Mouse (Mus musculus) skeletal muscle tissue, postnatal 0 days (tissue): ENCODE results near the gene Tns2. TPM values are rescaled to one million over a fixed set of nuclear protein-coding genes. Genes with fewer than 3 reads are reported as not detected.

Experiments used
- polyA plus RNA-seq: library from polyadenylated mRNA; unstranded; fragments of >200 nt; fragmentation: Nextera tagmentation; extraction: Ambion mirVana; gene quantifications from 2 replicates; pipeline ENCODE4 v1.2.1, GENCODE M21; 2015

Tns2 gene
- 19.1 and 21.2 TPM in 2 replicates for polyA plus RNA-seq

DNA sequence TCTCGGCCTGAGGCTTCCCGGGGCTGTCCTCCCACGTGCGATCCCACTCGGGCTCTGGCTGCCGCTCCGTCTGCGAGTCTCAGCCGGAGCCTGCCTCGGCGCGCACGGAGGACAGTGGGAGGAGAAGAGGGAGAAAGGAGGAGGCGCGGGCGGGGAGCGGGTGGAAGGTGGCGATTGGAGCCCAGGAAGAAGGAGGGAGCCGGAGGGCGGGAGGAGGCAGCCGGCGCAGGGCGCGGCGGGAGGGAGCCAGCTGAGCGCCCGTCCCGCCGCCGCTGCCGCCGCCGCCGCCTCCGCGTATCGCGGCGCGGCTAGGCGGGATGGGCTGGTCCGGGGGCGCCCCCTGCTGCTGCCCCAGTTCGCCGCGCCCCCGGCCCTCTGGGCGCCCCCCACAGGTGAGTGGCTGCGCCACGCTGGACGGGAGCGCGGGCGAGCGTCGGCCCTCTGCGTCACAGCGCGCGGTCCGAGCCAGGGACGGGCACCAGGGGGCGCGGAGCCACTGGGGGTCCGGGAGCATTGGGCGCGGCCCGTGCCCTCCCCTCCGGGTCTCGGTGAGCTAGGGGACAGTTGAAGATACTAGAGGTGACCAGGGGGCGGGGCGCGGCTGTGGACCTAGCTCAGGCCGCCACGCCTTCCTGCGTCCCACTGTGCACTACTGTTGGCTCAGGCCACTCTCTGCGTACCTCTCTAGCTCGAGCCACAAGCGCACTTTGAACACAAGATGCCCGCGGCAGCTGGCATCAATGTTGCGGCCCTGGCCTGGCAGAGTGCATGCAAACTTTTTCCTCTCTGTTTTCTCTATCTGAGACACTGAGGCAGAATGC, at the start of gene Tns2:
TSS of gene Tns2 (plus strand) at position 253 of the 821 bp plus-strand sequence.

DNA sequence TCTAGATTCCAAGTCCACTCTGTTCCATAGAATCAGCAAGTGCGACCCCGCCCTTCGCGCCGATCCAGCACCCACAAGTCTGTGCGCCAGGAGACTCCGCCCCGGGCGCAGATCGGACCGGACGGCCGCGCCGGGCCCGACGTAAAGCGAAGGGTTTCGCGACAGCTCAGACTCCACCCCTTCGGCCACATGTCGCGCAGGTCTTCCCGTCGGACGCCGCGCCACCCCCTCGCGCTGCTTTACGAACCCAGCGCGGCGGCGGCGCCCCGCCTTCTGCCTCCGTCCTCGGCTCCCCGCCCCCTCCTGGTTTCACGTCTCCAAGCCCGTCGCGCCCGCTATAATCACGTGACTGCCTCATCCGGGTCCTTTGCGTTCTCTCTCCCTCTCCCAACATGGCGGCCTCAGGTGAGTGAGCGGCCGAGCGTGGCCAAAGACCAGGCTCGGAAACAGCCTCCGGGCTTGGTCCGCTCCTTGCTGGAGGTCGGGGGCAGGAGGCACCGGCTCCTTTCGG, 26.6 kb upstream of the Tns2 start, which contains the start of gene Eif4b:
TSS of gene Eif4b (plus strand) at position 215 of the 511 bp plus-strand sequence.

DNA sequence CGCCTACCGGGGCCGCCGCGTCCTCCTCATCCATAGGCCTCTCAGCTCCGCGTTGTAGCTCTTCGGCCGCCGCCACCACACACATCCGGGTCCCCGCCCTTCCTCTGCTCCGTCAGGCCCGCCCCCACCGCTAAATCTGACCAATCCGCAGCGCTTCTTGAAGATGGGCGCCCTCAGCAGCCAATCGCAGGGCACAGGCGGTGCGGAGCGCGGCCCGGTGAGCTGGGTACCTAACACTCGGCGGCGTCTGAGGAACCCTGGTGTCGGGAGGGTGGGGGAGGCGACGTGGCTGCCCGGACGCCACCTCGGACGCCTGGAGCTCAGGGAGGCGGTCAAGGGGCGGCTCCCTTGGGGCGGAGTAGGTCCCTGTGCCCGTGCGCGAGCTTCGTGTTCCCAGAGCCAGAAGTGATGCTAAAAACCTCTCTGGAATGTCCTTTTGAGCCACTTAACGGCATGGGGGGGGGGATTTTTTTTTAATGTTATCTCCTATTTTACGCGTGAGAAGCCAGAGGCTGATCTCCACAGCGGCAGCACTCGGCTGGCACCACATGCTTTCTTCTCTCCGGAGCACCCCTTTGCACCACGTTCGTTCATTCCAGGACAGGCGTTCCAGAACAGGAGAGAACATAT, 36.0 kb downstream of the Tns2 start, which contains the start of gene Spryd3:
TSS of gene Spryd3 (minus strand) at position 106 of the 630 bp plus-strand sequence.

DNA sequence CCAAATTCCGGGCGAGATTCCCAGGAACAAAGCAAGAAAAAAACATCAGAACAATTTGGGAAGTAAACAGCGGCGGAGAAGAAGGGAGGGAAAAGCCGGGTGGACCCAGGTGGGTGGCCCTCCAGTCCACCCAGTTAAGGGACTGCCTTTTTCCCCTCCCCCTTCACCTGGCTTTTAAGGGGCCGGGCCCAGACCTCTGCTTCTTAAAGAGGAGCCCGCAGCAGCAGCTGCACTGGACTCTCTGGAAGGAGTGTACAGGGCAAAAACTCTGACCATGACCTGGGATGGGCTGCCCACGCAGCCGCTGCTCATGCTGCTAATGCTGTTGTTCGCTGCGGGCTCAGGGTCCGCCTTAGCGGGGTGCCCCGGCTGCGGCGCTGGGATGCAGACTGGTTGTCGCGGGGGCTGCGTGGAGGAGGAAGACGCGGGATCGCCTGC, 44.1 kb downstream of the Tns2 start, which contains the start of gene Igfbp6:
TSS of gene Igfbp6 (plus strand) at position 89 of the 438 bp plus-strand sequence.

DNA sequence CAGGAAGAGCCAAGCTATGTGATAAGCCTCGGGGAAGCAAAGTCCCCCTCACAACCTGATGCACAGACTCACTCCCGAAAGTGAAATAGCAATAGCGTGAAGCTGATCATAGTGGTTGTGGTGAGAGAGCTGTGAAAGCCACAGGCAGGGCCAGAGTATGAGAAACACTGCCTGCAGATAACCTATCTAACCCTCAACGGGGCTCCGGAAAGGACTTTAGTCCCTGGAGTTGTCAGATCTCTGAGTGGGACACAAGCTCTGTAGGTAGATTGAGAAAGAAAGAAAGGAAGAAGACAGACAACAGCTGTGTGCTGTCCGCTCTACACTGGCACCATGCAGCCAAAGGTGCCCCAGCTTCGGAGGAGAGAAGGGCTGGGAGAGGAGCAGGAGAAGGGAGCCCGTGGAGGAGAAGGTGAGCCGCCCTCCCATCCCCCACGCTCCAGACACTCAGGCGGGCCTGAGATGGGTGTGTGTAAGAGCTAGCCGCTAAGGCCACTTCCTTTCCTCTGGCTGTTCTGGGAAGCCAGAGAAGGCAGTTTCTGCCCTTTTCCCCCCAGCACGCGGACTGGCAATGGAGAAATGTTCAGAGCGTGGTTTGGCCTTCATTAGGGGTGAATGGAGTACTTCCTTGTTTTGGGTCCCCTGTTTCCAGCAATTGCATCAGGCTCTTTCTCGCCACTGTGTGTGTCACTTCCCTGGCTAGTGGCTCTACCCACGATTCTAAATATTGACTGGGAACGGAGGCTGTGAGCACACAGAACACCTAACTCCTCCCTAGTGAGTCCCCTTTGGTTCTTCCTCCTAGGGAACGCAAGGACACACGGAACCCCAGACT, 50.3 kb downstream of the Tns2 start, which contains the start of gene Soat2:
TSS of gene Soat2 (plus strand) at position 226 of the 835 bp plus-strand sequence.

Other genes with a start within 250 kb of the Tns2 start
- 0.32 and 192 TPM in 2 replicates for gene Krt1, start 249.6 kb upstream of the Tns2 start, polyA plus RNA-seq
- 0.88 TPM in 1 of 2 replicates, not detected in the other for gene Krt77, start 230.7 kb upstream of the Tns2 start, polyA plus RNA-seq
- gene Krt76, start 207.5 kb upstream of the Tns2 start, polyA plus RNA-seq = not detected in 2 replicates
- gene Krt4, start 175.7 kb upstream of the Tns2 start, polyA plus RNA-seq = 0.51 and 0.82 TPM in 2 replicates
- 2.4 TPM in 1 of 2 replicates, not detected in the other for gene Krt79, start 160.1 kb upstream of the Tns2 start, polyA plus RNA-seq
- gene Krt78, start 146.1 kb upstream of the Tns2 start, polyA plus RNA-seq = 2.5 TPM in 1 of 2 replicates, not detected in the other
- gene Krt8, start 95.9 kb upstream of the Tns2 start, polyA plus RNA-seq = 9.9 and 10.8 TPM in 2 replicates
- gene Krt18, start 72.2 kb upstream of the Tns2 start, polyA plus RNA-seq = 5.0 and 6.7 TPM in 2 replicates
- gene Eif4b, start 26.6 kb upstream of the Tns2 start, polyA plus RNA-seq = 49.4 and 56.1 TPM in 2 replicates
- 11.7 and 13.3 TPM in 2 replicates for gene Spryd3, start 35.8 kb downstream of the Tns2 start, polyA plus RNA-seq
- 60.7 and 79.8 TPM in 2 replicates for gene Igfbp6, start 43.9 kb downstream of the Tns2 start, polyA plus RNA-seq
- 0.14 and 0.22 TPM in 2 replicates for gene Soat2, start 50.1 kb downstream of the Tns2 start, polyA plus RNA-seq
- gene Zfp740, start 102.8 kb downstream of the Tns2 start, polyA plus RNA-seq = 25.8 and 26.2 TPM in 2 replicates
- 37.1 and 53.2 TPM in 2 replicates for gene Csad, start 104.3 kb downstream of the Tns2 start, polyA plus RNA-seq
- gene Itgb7, start 131.5 kb downstream of the Tns2 start, polyA plus RNA-seq = 1.8 and 2.2 TPM in 2 replicates
- 8.4 and 11.5 TPM in 2 replicates for gene Rarg, start 157.1 kb downstream of the Tns2 start, polyA plus RNA-seq
- gene Gm9918, start 170.2 kb downstream of the Tns2 start, polyA plus RNA-seq = 0.06 TPM in 1 of 2 replicates, not detected in the other
- 30.0 and 37.6 TPM in 2 replicates for gene Mfsd5, start 179.0 kb downstream of the Tns2 start, polyA plus RNA-seq
- gene Espl1, start 195.9 kb downstream of the Tns2 start, polyA plus RNA-seq = 2.5 and 3.5 TPM in 2 replicates
- 270 and 314 TPM in 2 replicates for gene Pfdn5, start 225.7 kb downstream of the Tns2 start, polyA plus RNA-seq
- gene Myg1, start 231.3 kb downstream of the Tns2 start, polyA plus RNA-seq = 30.0 and 30.5 TPM in 2 replicates